Mouse (Mus musculus) frontal cortex, adult 2 months (tissue): ENCODE results near the gene Pgghg. TPM values are rescaled to one million over a fixed set of nuclear protein-coding genes. Genes with fewer than 3 reads are reported as not detected.

Experiments
- DNase-seq, 2 experiments: peaks; one replicate each; pipeline ENCODE4 v3.0.0; 2022; ENCODE audit warnings: low spot score in 1 of 2; ENCODE audit errors: extremely low spot score in 1 of 2
- polyA plus RNA-seq: library from polyadenylated mRNA; depleted of rRNA; stranded (reverse); fragments of >200 nt; gene quantifications from 2 replicates; pipeline ENCODE4 v1.2.3, GENCODE M21; 2012

Pgghg gene
- polyA plus RNA-seq, 1 experiment, result 6.9 TPM

DNA sequence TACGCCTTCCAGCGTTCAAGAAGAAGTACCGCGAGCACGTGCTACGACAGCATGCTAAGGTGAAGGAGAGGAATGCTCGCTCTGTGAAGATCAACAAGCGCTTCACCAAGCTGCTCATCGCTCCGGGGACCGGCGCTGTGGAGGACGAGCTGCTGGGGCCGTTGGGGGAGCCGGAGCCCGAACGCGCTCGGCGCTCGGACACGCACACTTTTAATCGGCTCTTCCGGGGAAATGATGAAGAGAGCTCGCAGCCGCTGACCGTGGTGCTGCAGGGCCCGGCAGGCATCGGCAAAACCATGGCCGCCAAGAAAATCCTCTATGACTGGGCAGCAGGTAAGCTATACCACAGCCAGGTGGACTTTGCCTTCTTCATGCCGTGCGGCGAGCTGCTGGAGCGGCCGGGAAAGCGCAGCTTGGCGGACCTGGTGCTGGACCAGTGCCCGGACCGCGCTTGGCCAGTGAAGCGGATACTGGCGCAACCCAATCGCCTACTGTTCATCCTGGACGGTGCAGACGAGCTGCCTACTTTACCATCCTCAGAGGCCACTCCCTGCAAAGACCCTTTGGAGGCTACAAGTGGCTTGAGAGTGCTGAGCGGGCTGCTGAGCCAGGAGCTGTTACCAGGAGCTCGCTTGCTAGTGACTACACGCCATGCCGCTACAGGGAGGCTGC lies 18.7 kb upstream of the Pgghg start:
- no peak for DNase-seq

DNA sequence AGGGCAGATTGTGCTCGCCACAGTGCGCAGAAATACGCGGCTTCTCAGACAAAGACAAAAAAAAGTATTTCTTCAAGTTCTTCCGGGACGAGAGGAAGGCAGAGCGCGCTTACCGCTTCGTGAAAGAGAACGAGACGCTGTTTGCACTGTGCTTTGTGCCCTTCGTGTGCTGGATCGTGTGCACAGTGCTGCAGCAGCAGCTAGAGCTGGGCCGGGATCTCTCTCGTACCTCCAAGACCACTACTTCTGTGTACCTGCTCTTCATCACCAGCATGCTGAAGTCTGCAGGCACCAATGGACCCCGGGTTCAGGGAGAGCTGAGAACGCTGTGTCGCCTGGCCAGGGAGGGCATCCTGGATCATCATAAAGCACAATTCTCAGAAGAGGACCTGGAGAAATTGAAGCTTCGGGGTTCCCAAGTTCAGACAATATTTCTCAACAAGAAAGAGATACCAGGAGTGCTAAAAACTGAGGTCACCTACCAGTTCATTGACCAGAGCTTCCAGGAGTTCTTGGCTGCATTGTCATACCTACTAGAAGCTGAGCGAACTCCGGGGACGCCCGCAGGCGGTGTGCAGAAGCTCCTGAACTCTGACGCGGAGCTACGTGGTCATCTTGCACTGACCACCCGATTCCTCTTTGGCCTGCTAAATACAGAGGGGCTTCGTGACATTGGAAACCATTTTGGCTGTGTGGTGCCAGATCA lies 18.0 kb upstream of the Pgghg start:
- no peak for DNase-seq

DNA sequence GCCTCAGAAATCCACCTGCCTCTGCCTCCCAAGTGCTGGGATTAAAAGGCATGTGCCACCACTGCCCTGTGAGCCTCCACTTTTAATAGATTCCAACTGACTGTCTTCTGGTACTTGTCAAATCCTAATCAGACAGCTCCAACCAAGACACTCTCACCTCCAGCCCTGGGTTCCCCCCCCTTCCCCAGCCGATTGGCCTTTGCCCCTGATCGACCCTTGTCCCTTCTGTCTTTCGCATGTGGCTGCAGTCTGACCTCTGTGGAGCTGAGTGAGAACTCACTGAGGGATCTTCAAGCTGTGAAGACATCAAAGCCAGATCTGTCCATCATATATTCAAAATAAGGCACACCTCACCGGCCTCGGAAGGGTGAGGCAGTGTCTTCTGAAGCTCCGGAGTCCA lies 14.0 kb upstream of the Pgghg start:
- no peak for DNase-seq

DNA sequence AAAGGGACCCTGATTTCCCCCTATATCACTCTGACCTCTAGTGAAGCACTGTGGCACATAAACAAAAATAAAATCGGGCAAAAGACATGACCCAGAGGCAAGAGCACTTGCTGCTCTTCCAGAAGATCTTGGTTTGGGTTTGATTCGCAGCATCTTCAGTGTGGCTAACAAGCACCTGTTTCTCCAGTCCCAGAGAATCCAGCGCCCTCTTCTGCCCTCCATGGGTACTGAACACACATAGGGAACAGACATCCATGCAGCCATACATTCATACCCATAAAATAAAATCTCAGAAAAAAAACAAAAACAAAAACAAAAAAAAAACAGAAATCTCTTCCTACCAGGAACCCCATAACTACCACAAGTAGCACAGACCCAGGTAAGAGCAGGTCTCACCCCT lies 2.8 kb upstream of the Pgghg start:
- no peak for DNase-seq

DNA sequence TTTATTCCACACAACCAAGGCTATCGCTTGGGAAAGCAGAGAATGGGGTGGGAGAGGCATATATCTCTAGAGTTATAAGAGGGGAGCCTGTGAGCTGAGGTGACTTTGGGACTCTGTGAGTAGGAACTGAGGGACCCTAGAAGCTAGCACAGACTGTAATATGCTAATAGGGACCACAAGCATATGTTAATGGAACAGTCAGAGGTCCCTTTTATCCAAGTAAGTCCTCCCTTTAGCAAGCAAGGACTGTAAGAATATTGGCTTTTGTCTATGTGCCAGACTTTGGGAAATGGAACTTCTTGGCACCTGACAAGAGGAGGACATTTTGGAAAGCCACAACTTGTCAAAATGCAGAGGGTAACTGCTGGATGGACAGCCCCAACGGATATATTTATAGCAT lies 2.3 kb upstream of the Pgghg start:
- DNase-seq, result no peak

DNA sequence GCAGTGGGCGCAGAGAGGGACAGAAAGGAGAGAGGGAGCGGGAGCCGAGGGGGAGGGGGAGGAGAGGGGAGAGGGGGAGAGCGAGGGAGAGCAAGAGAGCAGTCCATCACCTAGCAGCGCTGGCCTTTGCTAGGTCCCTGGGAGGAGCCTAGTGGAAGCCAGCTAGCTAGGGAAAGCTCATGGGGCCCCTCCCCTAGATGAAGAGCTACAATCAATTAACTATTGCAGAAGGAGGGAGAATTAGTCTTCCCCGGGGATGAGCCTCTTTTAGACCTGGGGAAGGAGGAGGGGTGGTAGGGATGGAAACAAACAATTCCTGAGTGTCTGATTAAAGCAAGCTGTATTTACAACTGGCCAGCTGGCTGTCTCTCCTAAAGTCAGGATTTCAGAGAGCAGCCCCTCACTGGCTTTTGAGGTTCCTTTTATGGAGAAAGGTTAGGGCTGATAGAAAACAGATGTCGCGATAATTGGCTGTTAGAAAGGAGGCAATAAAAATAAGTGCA lies 1.5 kb upstream of the Pgghg start:
- no peak for DNase-seq

DNA sequence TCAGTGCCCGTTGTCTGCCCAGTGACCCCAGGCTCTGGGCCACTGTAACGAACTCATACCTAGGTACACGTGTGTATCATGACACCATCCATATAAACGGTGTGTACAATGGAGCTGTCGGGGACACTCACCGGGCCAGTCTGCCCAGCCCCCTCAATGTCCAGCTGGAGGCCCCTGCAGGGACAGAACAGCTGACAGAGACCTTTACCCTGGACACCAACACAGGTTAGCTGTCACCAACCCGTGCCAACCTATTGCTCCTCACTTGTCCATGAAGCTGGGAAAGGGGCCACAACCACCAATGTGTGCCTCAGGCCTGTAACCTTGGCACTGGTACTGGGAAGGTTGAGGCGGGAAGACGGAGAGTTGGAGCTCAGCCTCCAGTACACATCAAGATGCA lies 1.1 kb downstream of the Pgghg start:
- DNase-seq, result no peak

DNA sequence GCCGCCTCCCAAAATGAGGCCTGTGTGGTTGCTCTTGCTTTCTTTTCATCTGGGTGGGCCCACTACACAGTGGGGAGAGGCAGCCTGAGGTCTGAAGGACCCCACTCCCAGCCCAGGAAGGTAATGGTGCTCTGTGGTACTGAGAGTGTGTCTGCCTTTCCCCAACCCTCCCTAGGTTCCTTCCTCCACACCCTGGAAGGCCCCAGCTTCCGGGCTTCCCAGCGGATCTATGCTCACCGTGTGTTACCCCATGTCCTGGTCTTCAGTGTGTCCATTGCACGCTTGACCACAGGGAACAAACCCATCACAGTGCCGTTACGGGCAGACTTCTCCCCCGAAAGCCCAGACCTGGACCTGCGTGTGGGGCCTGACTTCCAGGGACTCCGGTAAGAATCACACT lies 1.6 kb downstream of the Pgghg start:
- DNase-seq, result no peak

DNA sequence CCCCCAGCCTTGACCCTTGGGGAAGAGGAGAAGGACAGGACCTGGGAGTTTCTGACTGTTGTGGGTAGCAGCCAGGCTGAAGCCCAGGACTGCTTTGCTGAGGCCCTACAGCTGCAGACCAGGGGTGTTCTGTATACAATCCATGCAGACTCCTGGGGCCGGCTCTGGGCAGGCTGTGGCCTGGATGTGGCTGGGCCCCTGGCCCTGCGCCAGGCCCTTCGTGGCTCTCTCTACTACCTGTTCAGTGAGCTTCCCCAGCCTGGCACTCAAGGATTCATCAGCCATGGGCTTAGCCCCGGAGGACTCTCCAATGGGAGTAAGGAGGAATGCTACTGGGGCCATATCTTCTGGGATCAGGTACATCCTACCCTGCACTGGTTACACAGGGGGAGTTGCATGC lies 2.2 kb downstream of the Pgghg start:
- DNase-seq, result no peak

DNA sequence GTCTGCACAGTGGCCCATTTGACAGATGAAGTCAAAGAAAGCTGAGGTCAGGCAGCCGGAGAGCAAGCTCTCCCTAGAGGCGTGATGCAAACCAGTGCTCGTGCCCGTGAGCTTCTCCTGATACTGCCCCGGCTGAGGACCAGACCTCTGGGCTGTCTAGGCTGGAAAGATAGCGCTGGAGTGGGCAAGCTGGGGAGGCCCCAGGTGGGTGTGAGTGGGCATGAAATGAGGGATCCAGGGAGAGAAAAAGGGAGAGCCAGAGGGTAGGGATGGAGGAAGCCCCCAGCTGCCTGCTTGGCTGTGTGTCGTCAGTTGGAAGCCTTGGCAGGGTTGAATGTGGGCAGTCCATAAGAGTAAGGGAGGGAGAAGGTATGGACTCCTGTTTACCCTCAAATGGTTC lies 3.0 kb downstream of the Pgghg start:
- DNase-seq, result no peak

DNA sequence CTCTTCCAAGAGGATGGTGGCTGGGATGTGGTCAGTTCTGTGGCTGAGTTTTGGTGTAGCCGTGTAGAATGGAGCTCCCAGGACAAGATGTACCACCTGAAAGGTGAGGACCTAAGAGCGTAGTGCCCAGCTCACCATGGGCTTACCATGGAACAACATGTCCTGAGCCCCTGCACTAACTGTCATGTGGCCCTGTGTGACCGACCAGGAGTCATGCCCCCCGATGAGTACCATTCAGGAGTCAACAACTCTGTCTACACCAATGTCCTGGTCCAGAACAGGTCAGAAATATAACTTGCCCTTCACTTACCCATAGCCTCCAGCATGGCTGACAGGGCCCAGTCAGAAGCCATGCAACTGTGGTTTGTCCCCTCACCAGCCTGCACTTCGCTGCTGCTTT lies 4.1 kb downstream of the Pgghg start:
- DNase-seq, result no peak

DNA sequence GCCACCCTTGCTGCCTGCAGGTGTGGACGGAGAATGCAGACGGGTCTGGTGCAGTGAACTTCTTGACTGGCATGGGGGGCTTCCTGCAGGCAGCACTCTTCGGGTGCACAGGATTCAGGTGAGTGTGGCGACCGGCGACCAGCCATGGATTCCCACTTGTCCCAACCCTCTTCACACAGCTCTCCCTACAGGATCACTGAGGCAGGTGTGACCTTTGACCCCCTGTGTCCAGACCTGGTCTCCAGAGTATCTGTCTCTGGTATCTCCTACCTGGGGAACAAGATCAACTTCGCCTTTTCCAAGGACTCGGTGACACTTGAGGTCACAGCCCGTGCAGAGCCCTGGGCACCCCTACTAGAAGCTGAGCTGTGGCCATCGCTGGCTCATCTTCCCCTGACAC lies 5.1 kb downstream of the Pgghg start:
- no peak for DNase-seq

DNA sequence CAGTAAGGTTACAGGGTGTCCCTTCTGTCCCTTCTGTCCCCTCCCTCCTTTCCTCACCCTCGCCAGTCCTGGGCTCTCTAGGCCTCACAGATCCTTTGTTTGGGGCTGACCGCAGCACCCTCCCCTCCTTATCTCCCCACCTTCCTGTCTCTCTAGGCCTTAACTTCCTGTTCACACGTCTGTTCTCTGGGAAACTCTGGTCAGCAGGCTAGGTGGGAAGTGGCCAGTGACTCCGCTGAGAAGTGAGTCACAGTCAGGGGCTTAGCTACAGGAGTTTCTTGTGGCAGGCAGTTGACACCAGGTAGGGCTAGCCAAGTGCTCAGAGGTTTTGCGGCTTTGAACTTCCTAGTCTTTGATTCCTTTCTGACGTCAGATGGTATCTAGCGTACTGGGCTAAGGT lies 5.8 kb downstream of the Pgghg start:
- DNase-seq, result no peak

DNA sequence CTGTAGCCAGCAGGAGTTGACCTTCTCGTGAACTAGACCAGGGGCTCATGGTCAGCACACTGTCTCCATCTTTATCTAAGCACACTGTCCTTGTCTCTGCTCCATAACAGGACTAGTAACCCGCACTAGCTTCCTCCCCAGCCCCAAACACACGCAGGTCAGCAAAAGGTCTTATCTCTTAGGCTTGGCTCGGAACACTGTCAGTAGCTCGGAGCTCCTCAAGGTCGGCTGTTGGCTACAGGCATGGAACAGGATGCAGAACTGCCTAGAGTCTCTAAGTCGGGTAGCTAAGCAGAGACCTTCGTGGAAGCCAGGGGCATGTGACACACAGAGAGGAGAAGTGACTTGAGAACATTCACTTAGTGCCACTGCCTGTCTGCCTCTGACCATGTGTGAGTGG lies 7.0 kb downstream of the Pgghg start:
- no peak for DNase-seq

DNA sequence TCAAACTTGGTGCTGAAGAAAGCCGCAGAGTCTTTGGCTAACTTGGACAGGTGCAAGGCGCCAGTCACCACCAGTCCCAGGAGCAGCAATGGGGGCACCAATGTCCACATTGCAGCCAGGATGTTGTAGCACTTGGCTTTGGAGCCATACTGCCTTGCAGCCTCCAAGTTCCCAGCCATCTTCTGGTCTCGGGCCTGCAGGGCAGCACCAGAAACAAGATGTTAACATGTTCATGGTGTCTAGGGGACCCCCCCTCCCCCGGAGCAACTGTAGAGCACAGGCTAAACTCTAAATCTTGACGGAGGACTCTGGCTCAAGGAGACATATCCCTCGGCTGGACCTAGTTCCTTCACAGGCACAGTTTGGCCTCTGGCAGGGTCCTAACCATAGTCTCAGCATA lies 8.1 kb downstream of the Pgghg start:
- DNase-seq, result no peak

DNA sequence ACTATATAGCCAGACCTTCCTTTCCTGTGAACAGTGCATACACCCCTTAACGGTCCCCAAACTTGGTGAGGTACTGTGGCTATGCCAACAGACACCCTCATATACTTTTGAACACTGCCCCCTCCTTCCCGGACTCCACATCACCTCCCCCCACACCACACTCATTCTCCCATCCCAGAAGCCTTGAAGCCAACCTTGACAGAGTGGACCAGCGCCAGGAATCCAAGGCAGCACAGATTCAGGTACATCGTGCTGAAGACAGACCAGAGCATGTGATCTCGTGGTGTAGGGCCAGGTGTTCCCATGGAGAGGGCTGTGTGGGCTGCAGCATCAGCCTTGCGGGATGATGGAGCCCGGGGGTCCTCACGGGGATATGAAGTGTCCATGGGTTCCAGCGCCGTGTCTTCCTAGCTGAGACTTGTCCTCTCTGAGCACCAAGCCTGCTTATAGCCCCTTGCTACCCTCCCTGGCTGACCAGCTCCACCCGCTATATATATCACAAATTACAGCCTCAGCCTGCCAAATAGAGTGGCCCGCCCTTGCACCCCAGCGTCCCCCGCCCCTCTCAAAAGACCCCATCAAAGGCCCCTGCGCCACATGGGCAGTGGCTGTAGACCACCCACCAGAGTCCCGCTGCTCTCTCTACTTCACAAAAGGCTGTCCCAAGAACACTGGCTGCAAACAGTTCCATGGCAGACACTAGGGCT lies 8.8 kb downstream of the Pgghg start, which contains the start of gene Ifitm5:
TSS of gene Ifitm5 (minus strand) at position 468 of the 707 bp plus-strand sequence.
- DNase-seq, result no peak

DNA sequence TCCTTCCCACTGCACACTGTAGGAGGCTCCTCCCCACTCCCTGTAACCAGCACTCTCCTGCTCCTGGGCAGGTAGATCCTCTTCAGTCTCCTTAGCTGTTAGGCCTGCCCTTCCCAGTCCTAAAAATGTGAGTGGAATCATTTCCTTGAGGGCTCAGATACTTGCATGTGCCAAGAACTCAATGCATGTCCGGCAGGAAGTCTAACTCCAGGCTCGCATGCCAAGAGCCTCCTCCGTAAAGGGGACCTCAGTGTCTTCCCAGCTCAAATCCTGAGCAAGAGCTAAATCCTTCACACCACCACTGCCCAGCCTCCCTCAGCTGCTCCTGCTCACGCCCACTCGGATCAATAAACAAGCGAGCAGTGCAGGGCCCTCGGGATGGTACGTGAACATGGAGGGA lies 9.9 kb downstream of the Pgghg start:
- no peak for DNase-seq

DNA sequence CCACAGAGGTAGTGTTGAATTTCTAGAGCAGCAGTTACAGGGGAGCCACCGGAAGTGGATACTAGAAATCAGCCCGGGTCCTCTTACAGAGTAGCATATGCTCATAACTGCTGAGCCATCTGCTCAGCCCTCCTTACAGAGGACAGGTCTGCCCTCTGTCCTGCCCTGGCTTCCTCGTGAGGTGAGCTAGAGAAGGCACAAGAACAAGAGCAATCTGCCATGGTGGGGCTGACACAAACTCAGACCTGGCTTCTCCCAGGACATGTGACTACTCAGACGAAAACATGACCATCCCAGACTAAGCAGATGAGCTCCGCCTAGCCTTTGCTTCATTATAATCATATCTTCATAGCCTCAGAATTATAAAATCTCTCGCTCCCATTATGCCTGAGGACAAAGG lies 10.6 kb downstream of the Pgghg start:
- DNase-seq, result no peak

DNA sequence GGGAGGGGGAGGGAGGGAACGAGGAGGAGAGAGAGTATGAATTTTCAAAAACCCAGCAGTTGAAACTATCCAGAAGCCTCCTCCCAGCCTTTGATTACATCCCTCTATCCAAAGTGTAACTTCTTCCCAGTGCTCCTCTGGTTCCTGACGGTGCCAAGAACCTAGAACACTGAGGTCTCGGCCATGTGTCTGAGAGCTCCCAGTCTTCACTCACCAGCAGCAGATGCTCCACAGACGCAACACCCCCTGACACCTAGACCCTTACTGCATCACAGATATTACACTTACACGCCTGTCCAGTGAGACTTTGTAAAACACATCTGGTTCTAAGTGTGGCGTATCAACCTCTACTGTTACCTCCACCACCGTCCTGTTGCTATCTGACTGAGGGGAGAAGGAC lies 11.2 kb downstream of the Pgghg start:
- no peak for DNase-seq

DNA sequence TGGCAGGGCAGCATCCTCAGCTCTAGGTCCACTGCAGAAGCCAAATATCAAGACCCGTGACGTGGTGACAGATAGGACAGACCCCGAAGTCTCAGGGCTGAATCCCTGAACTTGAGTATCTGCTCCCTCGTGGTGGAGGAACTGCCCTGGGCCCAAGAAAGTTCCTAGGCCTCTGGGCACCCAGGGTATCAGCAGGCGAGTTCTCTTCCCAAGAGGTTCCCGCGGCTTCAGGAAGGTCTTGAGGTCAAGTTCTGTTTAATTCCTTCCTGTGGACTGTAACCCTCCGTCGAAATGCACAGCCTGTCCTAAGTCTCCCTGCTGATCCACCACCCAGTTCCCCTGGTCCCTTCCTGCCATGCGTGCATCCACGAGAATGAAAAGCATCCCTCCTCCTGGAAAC lies 11.9 kb downstream of the Pgghg start:
- DNase-seq, result no peak

DNA sequence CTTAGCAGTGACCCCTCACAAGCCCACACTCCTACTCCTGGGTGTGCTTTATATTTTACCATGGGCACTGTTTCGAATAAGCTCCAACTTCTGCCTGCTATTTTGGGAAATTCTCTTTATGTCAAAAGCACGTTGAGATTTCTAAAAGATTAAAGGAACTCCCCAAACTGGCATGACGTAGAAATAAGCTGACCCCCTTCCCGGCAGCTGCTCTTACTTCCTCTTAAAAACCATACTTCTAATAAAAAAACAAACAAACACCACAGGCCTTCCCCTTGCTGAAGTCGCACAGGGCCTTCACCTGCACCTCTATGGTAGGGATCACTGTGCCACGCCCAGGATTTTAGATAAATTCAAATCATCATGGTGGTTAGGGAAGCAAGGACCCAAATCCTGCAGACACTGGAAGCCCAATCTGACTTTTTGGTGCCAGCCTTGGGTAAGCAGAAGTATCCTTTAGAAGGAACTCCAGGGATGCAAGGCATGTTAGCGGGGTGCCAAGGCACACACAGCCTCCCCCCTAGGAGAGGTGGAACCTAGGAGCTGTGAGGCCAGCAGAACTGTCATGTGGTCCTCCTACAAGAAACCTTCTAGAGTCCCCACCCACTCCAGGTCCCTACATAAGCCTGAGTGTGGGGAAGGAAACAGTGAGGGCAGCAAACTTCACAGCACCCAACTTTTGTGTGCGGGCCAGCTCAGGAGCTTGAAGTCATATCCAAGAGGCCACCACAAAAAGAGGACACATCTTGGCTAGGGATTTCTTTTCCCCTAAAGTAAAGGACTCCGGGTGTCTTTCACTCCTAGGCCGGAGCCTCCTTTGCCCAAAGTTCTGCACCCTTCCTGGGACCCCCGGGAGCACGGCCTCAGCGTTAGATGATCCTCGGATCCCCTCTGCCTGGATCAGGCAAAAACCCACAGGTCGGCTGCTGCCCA lies 12.9 kb downstream of the Pgghg start:
- no peak for DNase-seq
